Mouse (Mus musculus) neural tube, postnatal 0 days (tissue): ENCODE measurements around the gene Rsph3b. TPM values are rescaled to one million over a fixed set of nuclear protein-coding genes. Genes with fewer than 3 reads are reported as not detected.

Experiments used
- microRNA-seq: library from miRNA; unstranded; fragments of <30 nt; microRNA quantifications from one replicate; pipeline ENCODE4, GENCODE M21; 2016
- polyA plus RNA-seq: library from polyadenylated mRNA; unstranded; fragments of >200 nt; fragmentation: Nextera tagmentation; extraction: Ambion mirVana; gene quantifications from 2 replicates; pipeline ENCODE4 v1.2.1, GENCODE M21; 2015

The Rsph3b gene
- polyA plus RNA-seq = 56.8 and 62.4 TPM in 2 replicates

GRCm38 (mm10) chr17:6947984-6948768 lies at the start of gene Rsph3b:
Rsph3b (minus strand) TSS chr17:6948682.

GRCm38 (mm10) chr17:6978287-6979248 lies 30.1 kb upstream of the Rsph3b start, which contains the start of gene Gm49721:
Gm49721 (plus strand) TSS chr17:6978904.

GRCm38 (mm10) chr17:6970334-6970733 lies 21.9 kb upstream of the Rsph3b start, which contains the start of gene Rnaset2b:
Rnaset2b (plus strand) TSS chr17:6970634.

GRCm38 (mm10) chr17:6960776-6961175 lies 12.3 kb upstream of the Rsph3b start, which contains the start of gene Tagap1:
Tagap1 (minus strand) TSS chr17:6961156.

Small RNA genes lying within 50 kb of the gene (microRNA-seq; reads per million reads assigned to microRNA genes)
- not detected for gene Mir692-1

Other genes starting within 250 kb of the Rsph3b start
- 61.0 and 61.2 TPM in 2 replicates for gene Ezr, start 165.9 kb downstream of the Rsph3b start, polyA plus RNA-seq
- 55.2 and 58.4 TPM in 2 replicates for gene Tagap1, start 12.5 kb upstream of the Rsph3b start, polyA plus RNA-seq
- gene Rnaset2b, start 22.0 kb upstream of the Rsph3b start, polyA plus RNA-seq = 117 and 118 TPM in 2 replicates
- 0.48 and 0.66 TPM in 2 replicates for gene Gm49721, start 30.2 kb upstream of the Rsph3b start, polyA plus RNA-seq
- gene Gm1604a, start 76.9 kb upstream of the Rsph3b start, polyA plus RNA-seq = 0.55 and 0.85 TPM in 2 replicates
- gene Rps6ka2, start 221.4 kb upstream of the Rsph3b start, polyA plus RNA-seq = 11.6 and 15.2 TPM in 2 replicates